Mouse (Mus musculus): ENCODE results near the gene Zfp341. TPM values are rescaled to one million over a fixed set of nuclear protein-coding genes. Genes with fewer than 3 reads are reported as not detected.
A peak's percentile ranks its signal among the peaks of the same experiment; 100 is the strongest.

Zfp341 gene
- polyA plus RNA-seq, 1 experiment from 2014 or later = 1.2 TPM

DNA sequence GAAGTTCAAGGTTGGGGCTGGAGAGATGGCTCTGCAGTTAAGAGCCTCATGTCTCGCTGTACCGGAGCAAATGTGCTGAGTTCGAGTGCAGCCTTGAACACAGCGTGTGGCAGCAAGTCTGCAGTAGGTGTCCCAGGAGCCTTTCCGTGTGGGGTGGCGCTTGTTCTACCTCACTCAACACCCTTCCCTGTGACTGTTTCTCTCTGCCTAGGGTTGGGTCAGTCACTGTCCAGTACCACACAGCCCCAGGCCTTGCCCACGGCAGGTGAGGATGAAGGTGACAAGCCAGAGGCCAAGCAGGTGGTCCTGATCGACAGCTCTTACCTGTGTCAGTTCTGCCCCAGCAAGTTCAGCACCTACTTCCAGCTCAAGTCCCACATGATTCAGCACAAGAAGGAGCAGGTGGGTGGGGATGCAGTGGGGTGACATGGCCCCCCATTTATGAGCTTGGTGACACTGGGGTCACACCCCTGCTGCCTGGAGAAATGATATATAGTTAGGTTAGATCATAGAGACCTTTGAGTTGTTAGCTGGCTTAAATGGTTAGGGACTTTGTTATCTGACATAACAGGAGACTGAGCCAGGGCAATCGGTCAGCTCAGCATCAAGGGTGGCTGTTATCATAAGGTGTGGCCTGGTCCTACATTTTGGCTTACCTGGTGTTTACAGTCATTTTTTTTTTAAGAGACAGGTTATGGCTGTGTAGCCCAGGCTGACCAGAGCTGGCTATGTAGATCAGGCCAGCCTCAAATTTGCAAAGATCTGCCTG lies 21.0 kb downstream of the Zfp341 start:
- Histone ChIP-seq H3K4me3 (ENCODE audit: low read depth, low read length) (no peak overlapping the region), H3K27me3 (replicated peaks; ENCODE audit: control insufficient read depth, insufficient read depth, low read length) (no peaks in the 10 kb centered on the region), H3K9me3 (ENCODE audit: control insufficient read depth, low read length) (peaks cover 5% of the 10 kb centered on the region; the same call in 1 of the 2 replicates), H3K4me1 (ENCODE audit: control insufficient read depth, insufficient read depth, low read length) (no peaks in the 10 kb centered on the region), H3K4me2 (ENCODE audit: low read depth, low read length) (no peak overlapping the region), H3K27ac (replicated peaks; ENCODE audit: low read depth, low read length) (no peak overlapping the region), H3K36me3 (ENCODE audit: control insufficient read depth, insufficient read depth, low read length) (peaks cover 47% of the 10 kb centered on the region), H3K9ac (ENCODE audit: low read depth, low read length) (no peak overlapping the region)
- no peak for DNase-seq (ENCODE audit: low spot score)
- ATAC-seq (ENCODE audit: low read depth) = no peak
- WGBS = 90% methylated on average over 9 of the region's 9 CpGs

GRCm38 (mm10) chr2:154635826-154636225 lies 22.7 kb downstream of the Zfp341 start:
- ATAC-seq (ENCODE audit: low read depth) = no peak

DNA sequence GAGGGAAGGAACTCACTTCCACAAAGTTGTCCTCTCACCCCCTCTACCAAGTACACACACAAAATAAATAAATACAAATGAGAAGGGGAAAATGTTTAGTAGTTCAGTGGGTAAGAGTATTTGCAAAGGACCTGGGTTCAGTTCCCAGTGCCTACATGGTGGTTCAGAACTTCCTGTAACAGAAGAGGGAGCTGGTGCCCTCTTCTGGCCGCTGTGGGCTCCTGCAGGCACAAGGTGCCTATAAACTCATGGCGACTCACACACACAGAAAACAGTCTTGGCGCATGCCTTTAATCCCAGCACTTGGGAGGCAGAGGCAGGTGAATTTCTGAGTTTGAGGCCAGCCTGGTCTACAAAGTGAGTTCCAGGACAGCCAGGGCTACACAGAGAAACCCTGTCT lies 25.4 kb downstream of the Zfp341 start:
- Histone ChIP-seq H3K4me2 (ENCODE audit: low read depth, low read length) (no peak overlapping the region), H3K9ac (ENCODE audit: low read depth, low read length) (no peak overlapping the region), H3K9me3 (ENCODE audit: control insufficient read depth, low read length) (peaks cover 5% of the 10 kb centered on the region; the same call in 1 of the 2 replicates), H3K4me3 (ENCODE audit: low read depth, low read length) (no peak overlapping the region), H3K27ac (replicated peaks; ENCODE audit: low read depth, low read length) (no peak overlapping the region), H3K36me3 (ENCODE audit: control insufficient read depth, insufficient read depth, low read length) (peaks cover 48% of the 10 kb centered on the region), H3K4me1 (ENCODE audit: control insufficient read depth, insufficient read depth, low read length) (no peaks in the 10 kb centered on the region), H3K27me3 (replicated peaks; ENCODE audit: control insufficient read depth, insufficient read depth, low read length) (no peaks in the 10 kb centered on the region)
- ATAC-seq (ENCODE audit: low read depth) (no peak), DNase-seq (ENCODE audit: low spot score) (no peak)
- 91% methylated on average over 3 of the region's 3 CpGs for WGBS

More at GRCm38 (mm10) chr2:154635826-154636225, 22.7 kb downstream of the Zfp341 start:
- H3K4me2 ChIP-seq (ENCODE audit: low read depth, low read length) = no peak overlapping the region
- H3K4me3 ChIP-seq (ENCODE audit: low read depth, low read length) = no peak overlapping the region
- peaks cover 5% of the 10 kb centered on the region; the same call in 1 of the 2 replicates for H3K9me3 ChIP-seq (ENCODE audit: control insufficient read depth, low read length)
- no peaks in the 10 kb centered on the region for H3K27me3 ChIP-seq (replicated peaks; ENCODE audit: control insufficient read depth, insufficient read depth, low read length)
- H3K27ac ChIP-seq (replicated peaks; ENCODE audit: low read depth, low read length) = no peak overlapping the region
- no peak overlapping the region for H3K9ac ChIP-seq (ENCODE audit: low read depth, low read length)
- WGBS = 94% methylated on average over 2 of the region's 2 CpGs
- H3K4me1 ChIP-seq (ENCODE audit: control insufficient read depth, insufficient read depth, low read length) = no peaks in the 10 kb centered on the region
- H3K36me3 ChIP-seq (ENCODE audit: control insufficient read depth, insufficient read depth, low read length) = peaks cover 40% of the 10 kb centered on the region
- no peak for DNase-seq (ENCODE audit: low spot score)

- peak; percentile 38; the same call in 1 of the 2 replicates for ATAC-seq (ENCODE audit: low read depth)
- DNase-seq (ENCODE audit: low spot score) = peak; percentile 36
- WGBS = 83% methylated on average over 4 of the region's 4 CpGs
- no peak overlapping the region for H3K9ac ChIP-seq (ENCODE audit: low read depth, low read length)
- no peaks in the 10 kb centered on the region for H3K27me3 ChIP-seq (replicated peaks; ENCODE audit: control insufficient read depth, insufficient read depth, low read length)
- H3K9me3 ChIP-seq (ENCODE audit: control insufficient read depth, low read length) = peaks cover 5% of the 10 kb centered on the region; the same call in 1 of the 2 replicates
- peaks cover 51% of the 10 kb centered on the region for H3K36me3 ChIP-seq (ENCODE audit: control insufficient read depth, insufficient read depth, low read length)
- H3K4me3 ChIP-seq (ENCODE audit: low read depth, low read length) = no peak overlapping the region
- H3K27ac ChIP-seq (replicated peaks; ENCODE audit: low read depth, low read length) = no peak overlapping the region
- H3K4me2 ChIP-seq (ENCODE audit: low read depth, low read length) = no peak overlapping the region
- H3K4me1 ChIP-seq (ENCODE audit: control insufficient read depth, insufficient read depth, low read length) = no peaks in the 10 kb centered on the region
Observed at GRCm38 (mm10) chr2:154639115-154639514, 26.0 kb downstream of the Zfp341 start.

DNA sequence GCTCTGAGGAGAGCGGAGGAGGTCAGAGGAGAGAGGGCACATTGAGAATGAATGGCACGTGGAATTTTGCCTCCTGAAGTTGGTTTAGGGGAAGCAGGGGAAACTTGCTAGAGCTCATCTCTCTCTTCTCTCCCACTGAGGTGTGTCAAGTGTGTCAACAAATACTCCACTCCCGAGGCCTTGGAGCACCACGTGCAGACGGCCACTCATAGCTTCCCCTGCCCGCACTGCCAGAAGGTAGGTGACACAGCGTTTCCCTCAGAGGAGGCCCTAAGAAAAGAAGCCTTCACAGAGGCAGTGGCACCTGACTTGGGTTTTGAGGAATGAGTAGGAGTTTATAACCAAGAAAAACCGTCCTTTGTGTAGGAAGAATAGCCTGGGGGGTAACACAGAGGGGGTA lies 28.1 kb downstream of the Zfp341 start:
- Histone ChIP-seq H3K9ac (ENCODE audit: low read depth, low read length) (no peak overlapping the region), H3K4me1 (ENCODE audit: control insufficient read depth, insufficient read depth, low read length) (no peaks in the 10 kb centered on the region), H3K4me3 (ENCODE audit: low read depth, low read length) (no peak overlapping the region), H3K27me3 (replicated peaks; ENCODE audit: control insufficient read depth, insufficient read depth, low read length) (no peaks in the 10 kb centered on the region), H3K27ac (replicated peaks; ENCODE audit: low read depth, low read length) (no peak overlapping the region), H3K36me3 (ENCODE audit: control insufficient read depth, insufficient read depth, low read length) (peaks cover 51% of the 10 kb centered on the region), H3K4me2 (ENCODE audit: low read depth, low read length) (no peak overlapping the region), H3K9me3 (ENCODE audit: control insufficient read depth, low read length) (peaks cover 5% of the 10 kb centered on the region; the same call in 1 of the 2 replicates)
- WGBS = 61% methylated on average over 8 of the region's 8 CpGs
- no peak for ATAC-seq (ENCODE audit: low read depth)
- no peak for DNase-seq (ENCODE audit: low spot score)

DNA sequence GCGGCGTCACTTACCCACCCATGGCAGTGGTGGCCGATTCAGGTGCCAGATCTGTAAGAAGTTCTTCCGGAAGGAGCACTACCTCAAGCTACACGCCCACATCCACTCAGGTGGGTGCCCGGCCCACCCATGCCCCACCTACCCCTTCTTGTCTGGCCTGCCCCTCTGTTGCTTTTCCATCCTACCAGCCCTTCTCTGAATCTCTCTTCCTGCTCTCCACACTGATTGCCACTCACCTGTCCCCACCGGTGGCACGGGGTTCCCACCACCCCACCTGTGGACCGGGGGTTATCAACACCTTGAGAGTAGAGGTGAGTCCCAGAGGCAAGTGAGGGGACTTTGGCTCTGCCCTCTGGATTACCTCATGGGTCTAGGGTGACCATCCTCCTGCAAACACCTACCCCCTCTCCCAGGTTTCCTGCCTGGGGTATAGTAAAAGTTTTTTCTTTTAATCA lies 28.9 kb downstream of the Zfp341 start:
- Histone ChIP-seq H3K4me2 (ENCODE audit: low read depth, low read length) (no peak overlapping the region), H3K36me3 (ENCODE audit: control insufficient read depth, insufficient read depth, low read length) (peaks cover 52% of the 10 kb centered on the region)

DNA sequence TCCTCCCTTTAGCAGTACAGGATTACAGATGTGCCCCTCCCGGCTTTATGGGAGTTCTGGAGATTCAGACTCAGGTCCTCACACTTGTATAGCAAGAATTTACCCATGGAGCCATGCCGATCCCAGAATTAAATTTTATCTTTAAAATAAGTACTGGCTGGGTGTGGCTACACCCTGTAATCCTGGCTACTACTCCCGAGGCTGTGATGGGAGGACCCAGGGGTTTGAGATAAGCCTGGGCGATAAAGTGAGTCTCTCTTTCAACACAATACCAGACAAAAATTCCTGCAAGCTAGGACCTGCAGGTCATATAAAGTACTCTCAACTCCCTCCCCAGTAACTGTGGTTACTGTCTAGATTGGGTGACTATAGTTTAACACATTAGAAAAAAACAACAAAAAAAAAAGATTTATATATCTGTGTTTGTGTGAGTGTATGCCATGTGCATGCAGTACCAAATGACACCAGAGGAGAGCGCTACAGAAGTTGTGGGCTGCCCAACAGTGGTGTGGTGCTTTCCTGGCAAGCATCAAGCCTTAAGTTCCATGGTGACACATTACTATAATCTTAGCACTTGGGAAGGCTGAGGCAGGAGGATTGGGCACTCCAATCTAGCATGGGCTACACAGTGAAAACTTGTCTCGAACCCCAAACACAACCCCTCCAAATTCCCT lies 29.8 kb downstream of the Zfp341 start:
- no peak overlapping the region for H3K9ac ChIP-seq (ENCODE audit: low read depth, low read length)
- no peak for DNase-seq (ENCODE audit: low spot score)
- H3K9me3 ChIP-seq (ENCODE audit: control insufficient read depth, low read length) = peaks cover 5% of the 10 kb centered on the region; the same call in 1 of the 2 replicates
- H3K4me1 ChIP-seq (ENCODE audit: control insufficient read depth, insufficient read depth, low read length) = no peaks in the 10 kb centered on the region
- 84% methylated on average over 6 of the region's 6 CpGs for WGBS
- no peaks in the 10 kb centered on the region for H3K27me3 ChIP-seq (replicated peaks; ENCODE audit: control insufficient read depth, insufficient read depth, low read length)
- no peak for ATAC-seq (ENCODE audit: low read depth)
- no peak overlapping the region for H3K4me2 ChIP-seq (ENCODE audit: low read depth, low read length)
- H3K27ac ChIP-seq (replicated peaks; ENCODE audit: low read depth, low read length) = no peak overlapping the region
- peaks cover 44% of the 10 kb centered on the region for H3K36me3 ChIP-seq (ENCODE audit: control insufficient read depth, insufficient read depth, low read length)
- H3K4me3 ChIP-seq (ENCODE audit: low read depth, low read length) = no peak overlapping the region

More for the DNA sequence above, 28.9 kb downstream of the Zfp341 start:
- Histone ChIP-seq H3K9me3 (ENCODE audit: control insufficient read depth, low read length) (peaks cover 5% of the 10 kb centered on the region; the same call in 1 of the 2 replicates), H3K27me3 (replicated peaks; ENCODE audit: control insufficient read depth, insufficient read depth, low read length) (no peaks in the 10 kb centered on the region), H3K4me1 (ENCODE audit: control insufficient read depth, insufficient read depth, low read length) (no peaks in the 10 kb centered on the region), H3K4me3 (ENCODE audit: low read depth, low read length) (no peak overlapping the region), H3K9ac (ENCODE audit: low read depth, low read length) (no peak overlapping the region), H3K27ac (replicated peaks; ENCODE audit: low read depth, low read length) (no peak overlapping the region)
- ATAC-seq (ENCODE audit: low read depth) (no peak), DNase-seq (ENCODE audit: low spot score) (no peak)
- 91% methylated on average over 9 of the region's 9 CpGs for WGBS

DNA sequence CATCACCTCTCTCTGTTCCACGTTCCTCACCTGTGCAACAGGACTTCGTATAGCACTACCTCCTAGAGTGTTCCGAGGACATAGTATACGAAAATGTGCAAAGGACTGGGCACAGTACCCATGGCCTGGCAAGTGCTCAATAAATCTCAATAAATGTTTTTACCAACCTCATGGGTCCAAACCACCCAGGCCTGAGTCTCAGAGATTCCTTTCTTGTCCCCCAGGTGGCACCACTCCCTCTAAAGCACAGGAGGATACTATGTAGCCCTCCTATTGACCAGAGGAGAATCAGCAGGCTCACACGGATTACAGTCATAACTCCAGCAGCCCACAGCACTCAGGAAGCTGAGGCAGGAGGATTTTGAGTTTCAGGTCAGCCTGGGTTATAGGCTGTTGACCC lies 33.5 kb downstream of the Zfp341 start:
- H3K4me1 ChIP-seq (ENCODE audit: control insufficient read depth, insufficient read depth, low read length) = no peaks in the 10 kb centered on the region
- H3K9ac ChIP-seq (ENCODE audit: low read depth, low read length) = no peak overlapping the region
- H3K4me2 ChIP-seq (ENCODE audit: low read depth, low read length) = no peak overlapping the region
- 79% methylated on average over 5 of the region's 5 CpGs for WGBS
- H3K27ac ChIP-seq (replicated peaks; ENCODE audit: low read depth, low read length) = no peak overlapping the region
- ATAC-seq (ENCODE audit: low read depth) = no peak
- H3K36me3 ChIP-seq (ENCODE audit: control insufficient read depth, insufficient read depth, low read length) = peaks cover 23% of the 10 kb centered on the region; the same call in 1 of the 2 replicates
- no peaks in the 10 kb centered on the region for H3K9me3 ChIP-seq (ENCODE audit: control insufficient read depth, low read length)
- no peak overlapping the region for H3K4me3 ChIP-seq (ENCODE audit: low read depth, low read length)
- no peak for DNase-seq (ENCODE audit: low spot score)
- H3K27me3 ChIP-seq (replicated peaks; ENCODE audit: control insufficient read depth, insufficient read depth, low read length) = no peaks in the 10 kb centered on the region
